Mouse (Mus musculus): ENCODE data around the gene Pabpc1l. TPM values are rescaled to one million over a fixed set of nuclear protein-coding genes. Genes with fewer than 3 reads are reported as not detected.
A peak's percentile ranks its signal among the peaks of the same experiment; 100 is the strongest.
"Not testable (repeated sequence)": the region's sequence is repeated elsewhere in the genome, so short reads cannot be mapped to it uniquely, and the experiment has no call there.

The Pabpc1l gene
- polyA plus RNA-seq, 1 experiment from 2014 or later = 0.85 TPM

DNA sequence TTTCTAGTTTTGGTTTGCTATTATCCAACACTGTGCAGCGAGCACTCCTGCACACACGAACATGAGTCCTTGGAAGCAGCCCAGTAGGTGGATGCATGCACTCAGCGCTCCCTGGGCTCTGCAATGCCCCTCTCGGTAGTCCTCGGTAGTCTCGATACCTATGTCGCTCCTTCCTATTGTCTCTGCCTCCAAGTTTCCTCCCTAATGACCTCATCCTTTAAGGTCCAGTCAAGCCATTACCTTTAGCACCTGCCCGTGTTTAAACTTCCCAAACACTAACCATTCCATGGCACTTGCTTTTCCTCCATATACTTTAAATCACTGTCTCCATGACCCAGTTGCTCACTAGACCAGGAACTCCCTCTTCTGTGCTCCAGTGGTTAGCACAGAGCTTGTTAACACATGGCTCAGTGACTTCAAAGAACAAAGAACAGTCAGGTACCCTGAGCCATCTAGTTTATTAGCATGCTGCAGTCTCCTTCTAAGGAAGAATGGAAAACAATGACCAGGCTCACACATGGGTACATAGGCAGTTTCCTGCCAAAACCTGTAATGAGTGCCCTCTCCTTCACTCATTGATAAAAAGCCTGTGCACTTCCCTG lies 34.5 kb downstream of the Pabpc1l start:
- WGBS = 94% methylated on average over 8 of the region's 8 CpGs
- no peaks in the 10 kb centered on the region for H3K9me3 ChIP-seq (ENCODE audit: control insufficient read depth, low read length)
- no peak overlapping the region for H3K27ac ChIP-seq (replicated peaks)
- no peaks in the 10 kb centered on the region for H3K27me3 ChIP-seq (ENCODE audit: control insufficient read depth, insufficient read depth, low read length)
- H3K4me1 ChIP-seq (replicated peaks; ENCODE audit: control insufficient read depth, insufficient read depth) = no peaks in the 10 kb centered on the region
- H3K36me3 ChIP-seq (ENCODE audit: control insufficient read depth, insufficient read depth, low read length) = peaks cover 42% of the 10 kb centered on the region
- ATAC-seq (ENCODE audit: low FRiP score, low TSS enrichment) = no peak
- no peak overlapping the region for H3K9ac ChIP-seq (ENCODE audit: low read length)
- no peak for DNase-seq (ENCODE audit: low spot score)
- no peak for TF ChIP-seq CTCF (IDR thresholded peaks at IDR 0.05; ENCODE audit: low read depth)
- no peak for TF ChIP-seq EP300 (optimal IDR thresholded peaks at IDR 0.05)
- no peak overlapping the region for H3K4me2 ChIP-seq (replicated peaks; ENCODE audit: low read depth)
- H3K4me3 ChIP-seq (ENCODE audit: low read depth, low read length) = no peak overlapping the region

DNA sequence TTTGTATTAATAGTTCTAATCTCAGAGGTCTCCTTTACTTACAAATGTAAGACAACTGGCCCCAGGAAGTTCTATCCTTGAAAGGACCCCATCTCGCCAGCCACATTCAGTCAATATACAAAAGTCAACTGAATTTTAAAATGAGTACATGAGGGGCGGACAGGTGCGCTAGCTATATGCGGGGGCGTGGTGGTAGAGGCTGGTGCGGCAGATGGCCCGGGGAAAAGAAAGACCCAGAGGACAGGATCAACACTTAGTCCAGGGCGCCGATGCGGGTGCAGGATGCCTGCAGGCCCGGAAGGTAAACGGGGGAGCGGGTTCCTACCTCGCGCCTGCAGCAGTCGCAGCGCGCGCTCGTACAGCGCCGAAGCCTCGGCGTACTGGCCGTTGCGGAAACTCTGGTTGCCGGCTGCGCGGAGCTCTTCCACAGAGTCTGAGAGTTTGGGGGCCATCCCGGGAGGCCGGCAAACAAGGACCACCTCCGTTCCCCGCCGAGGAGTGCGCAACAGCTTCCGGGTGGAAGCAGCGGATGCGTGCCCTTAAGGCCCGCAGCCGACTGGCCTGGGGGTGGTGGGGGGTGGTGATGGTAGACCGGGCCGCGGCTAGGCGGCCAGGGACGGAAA lies 45.0 kb downstream of the Pabpc1l start, which contains the start of gene Stk4:
TSS of gene Stk4 (plus strand) at position 181 of the 623 bp plus-strand sequence.
- H3K9ac ChIP-seq (ENCODE audit: low read length) = peak within 1 kb of the TSS; percentile 87
- H3K27ac ChIP-seq (replicated peaks) = peak within 1 kb of the TSS; percentile 89
- no peak for TF ChIP-seq EP300 (optimal IDR thresholded peaks at IDR 0.05)
- TF ChIP-seq CTCF (IDR thresholded peaks at IDR 0.05; ENCODE audit: low read depth) = no peak
- WGBS = under 1% methylated on average over 45 of the region's 45 CpGs
- ATAC-seq (ENCODE audit: low FRiP score, low TSS enrichment) = peak; percentile 17
- DNase-seq (ENCODE audit: low spot score) = no peak
- peaks cover 5% of the 10 kb centered on the region; the same call in 1 of the 2 replicates for H3K36me3 ChIP-seq (ENCODE audit: control insufficient read depth, insufficient read depth, low read length)
- H3K9me3 ChIP-seq (ENCODE audit: control insufficient read depth, low read length) = no peaks in the 10 kb centered on the region
- peak within 1 kb of the TSS; percentile 91 for H3K4me3 ChIP-seq (ENCODE audit: low read depth, low read length)
- H3K27me3 ChIP-seq (ENCODE audit: control insufficient read depth, insufficient read depth, low read length) = no peaks in the 10 kb centered on the region
- H3K4me1 ChIP-seq (replicated peaks; ENCODE audit: control insufficient read depth, insufficient read depth) = peaks cover 3% of the 10 kb centered on the region; the same call in 1 of the 2 replicates
- peak within 1 kb of the TSS; percentile 91 for H3K4me2 ChIP-seq (replicated peaks; ENCODE audit: low read depth)

DNA sequence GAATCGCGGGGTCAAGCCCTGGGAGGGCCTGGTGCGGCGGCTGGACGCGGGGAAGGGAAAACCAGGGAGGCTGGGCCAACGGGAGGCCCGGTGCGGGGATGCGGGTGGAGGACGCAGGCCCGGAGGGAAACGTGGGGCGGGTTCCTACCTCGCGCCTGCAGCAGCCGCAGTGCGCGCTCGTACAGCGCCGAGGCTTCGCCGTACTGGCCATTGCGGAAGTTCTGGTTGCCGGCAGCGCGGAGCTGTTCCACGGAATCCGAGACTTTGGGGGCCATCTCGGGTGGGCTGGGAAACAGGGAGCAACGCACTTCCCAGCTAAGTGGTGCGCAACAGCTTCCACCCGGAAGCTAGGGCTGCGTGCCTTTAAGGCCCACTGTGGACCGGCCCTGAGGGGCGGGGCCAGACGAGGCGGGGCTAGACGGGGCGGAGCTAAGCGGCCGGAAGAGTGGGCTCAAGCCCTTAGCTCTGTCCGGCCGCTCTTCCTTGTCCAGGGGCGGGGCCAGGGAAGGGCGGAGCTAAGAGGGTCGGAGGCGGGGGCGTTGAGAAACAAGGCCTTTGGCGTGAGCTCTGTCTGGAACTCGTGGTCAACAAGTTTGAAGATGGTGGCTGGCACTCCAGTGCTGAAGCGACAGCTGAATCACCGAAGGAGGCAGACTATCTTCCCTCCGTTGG lies 45.7 kb downstream of the Pabpc1l start, which contains the start of gene Tomm34:
TSS of gene Tomm34 (minus strand) at position 405 of the 672 bp plus-strand sequence.
- Histone ChIP-seq H3K4me2 (replicated peaks; ENCODE audit: low read depth) (peak within 1 kb of the TSS; percentile 91), H3K27me3 (ENCODE audit: control insufficient read depth, insufficient read depth, low read length) (no peaks in the 10 kb centered on the region), H3K4me1 (replicated peaks; ENCODE audit: control insufficient read depth, insufficient read depth) (peaks cover 3% of the 10 kb centered on the region; the same call in 1 of the 2 replicates), H3K4me3 (ENCODE audit: low read depth, low read length) (peak within 1 kb of the TSS; percentile 91), H3K9ac (ENCODE audit: low read length) (peak within 1 kb of the TSS; percentile 87), H3K9me3 (ENCODE audit: control insufficient read depth, low read length) (no peaks in the 10 kb centered on the region), H3K27ac (replicated peaks) (peak within 1 kb of the TSS; percentile 89), H3K36me3 (ENCODE audit: control insufficient read depth, insufficient read depth, low read length) (peaks cover 5% of the 10 kb centered on the region; the same call in 1 of the 2 replicates)
- DNase-seq (ENCODE audit: low spot score) (peak; percentile 99), ATAC-seq (ENCODE audit: low FRiP score, low TSS enrichment) (peak; percentile 96)
- WGBS = 1% methylated on average over 41 of the region's 55 CpGs
- no peak for TF ChIP-seq CTCF (IDR thresholded peaks at IDR 0.05; ENCODE audit: low read depth)
- no peak for TF ChIP-seq EP300 (optimal IDR thresholded peaks at IDR 0.05)

DNA sequence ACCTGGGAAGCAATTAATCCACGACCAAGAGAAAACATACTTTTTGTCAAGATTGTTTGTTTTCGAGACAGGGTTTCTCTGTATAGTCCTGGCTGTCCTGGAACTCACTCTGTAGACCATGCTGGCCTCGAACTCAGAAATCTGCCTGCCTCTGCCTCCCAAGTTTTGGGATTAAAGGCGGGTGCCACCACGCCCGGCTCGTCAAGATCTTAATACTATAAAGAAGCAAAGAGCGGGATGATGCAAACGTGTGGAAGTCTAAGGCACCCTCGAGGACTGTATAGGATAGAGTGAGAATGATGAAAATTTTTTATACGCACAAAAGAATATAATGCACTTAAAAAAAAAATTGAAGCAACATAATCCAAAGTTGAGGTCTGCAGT lies 46.2 kb downstream of the Pabpc1l start:
- peak overlapping the region; percentile 91; the same call in 1 of the 2 replicates for H3K4me3 ChIP-seq (ENCODE audit: low read depth, low read length)
- peak overlapping the region; percentile 89 for H3K27ac ChIP-seq (replicated peaks)
- H3K4me2 ChIP-seq (replicated peaks; ENCODE audit: low read depth) = peak overlapping the region; percentile 91; the same call in 1 of the 2 replicates
- ATAC-seq (ENCODE audit: low FRiP score, low TSS enrichment); H3K27me3 ChIP-seq (ENCODE audit: control insufficient read depth, insufficient read depth, low read length); H3K4me1 ChIP-seq (replicated peaks; ENCODE audit: control insufficient read depth, insufficient read depth); H3K9ac ChIP-seq (ENCODE audit: low read length); DNase-seq (ENCODE audit: low spot score); H3K36me3 ChIP-seq (ENCODE audit: control insufficient read depth, insufficient read depth, low read length); H3K9me3 ChIP-seq (ENCODE audit: control insufficient read depth, low read length): not testable (repeated sequence)
- 76% methylated on average over 11 of the region's 11 CpGs for WGBS

DNA sequence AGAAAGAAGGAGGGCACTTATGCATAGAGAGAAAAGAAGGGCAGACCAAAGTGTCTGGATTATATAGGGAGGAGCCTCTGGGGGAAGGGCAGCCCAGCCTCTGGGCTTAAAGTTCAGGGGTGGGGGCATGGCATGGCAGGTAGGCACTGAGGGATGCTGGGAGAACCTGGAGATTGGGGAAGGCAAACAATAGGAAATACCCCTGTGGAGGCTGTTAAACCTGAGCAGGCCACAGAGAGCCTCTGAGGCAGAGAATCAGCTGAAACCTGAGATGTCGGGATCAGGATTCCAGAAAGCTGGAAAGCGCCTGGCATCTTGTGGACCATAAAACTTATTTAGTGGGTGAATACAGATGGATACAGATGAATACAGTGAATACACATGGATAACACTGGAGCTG lies 46.9 kb downstream of the Pabpc1l start:
- 87% methylated on average over 2 of the region's 2 CpGs for WGBS
- no peaks in the 10 kb centered on the region for H3K27me3 ChIP-seq (ENCODE audit: control insufficient read depth, insufficient read depth, low read length)
- H3K9me3 ChIP-seq (ENCODE audit: control insufficient read depth, low read length) = no peaks in the 10 kb centered on the region
- no peak for DNase-seq (ENCODE audit: low spot score)
- H3K27ac ChIP-seq (replicated peaks) = no peak overlapping the region
- H3K4me1 ChIP-seq (replicated peaks; ENCODE audit: control insufficient read depth, insufficient read depth) = peaks cover 3% of the 10 kb centered on the region; the same call in 1 of the 2 replicates
- TF ChIP-seq EP300 (optimal IDR thresholded peaks at IDR 0.05) (no peak), CTCF (IDR thresholded peaks at IDR 0.05; ENCODE audit: low read depth) (no peak)
- H3K36me3 ChIP-seq (ENCODE audit: control insufficient read depth, insufficient read depth, low read length) = peaks cover under 1% of the 10 kb centered on the region; the same call in 1 of the 2 replicates
- no peak for ATAC-seq (ENCODE audit: low FRiP score, low TSS enrichment)
- no peak overlapping the region for H3K4me2 ChIP-seq (replicated peaks; ENCODE audit: low read depth)
- no peak overlapping the region for H3K4me3 ChIP-seq (ENCODE audit: low read depth, low read length)
- no peak overlapping the region for H3K9ac ChIP-seq (ENCODE audit: low read length)

Measured in stomach, postnatal 0 days (tissue).